Mouse (Mus musculus): ENCODE measurements around the gene Bahd1. TPM values are rescaled to one million over a fixed set of nuclear protein-coding genes. Genes with fewer than 3 reads are reported as not detected.

Bahd1 gene
- polyA plus RNA-seq, 1 experiment from 2014 or later = 2.3 TPM

DNA sequence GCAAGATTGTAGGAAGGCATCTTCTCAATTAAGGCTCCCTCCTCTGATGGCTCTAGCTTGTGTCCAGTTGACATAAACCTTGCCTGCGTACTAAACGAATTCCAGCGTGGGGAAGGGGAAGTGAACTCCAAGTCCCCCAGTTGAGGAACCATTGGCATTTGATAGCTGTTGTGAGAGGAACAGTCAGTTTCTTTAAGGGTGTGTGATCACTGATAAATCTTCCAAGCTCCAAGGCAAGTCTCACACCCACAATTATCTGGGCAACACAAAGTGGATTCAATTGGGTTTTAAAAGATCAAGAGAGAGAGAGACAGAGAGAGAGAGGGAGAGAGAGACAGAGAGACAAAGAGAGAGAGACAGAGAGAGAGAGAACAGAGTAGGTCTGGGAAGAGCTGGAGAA lies 49.5 kb downstream of the Bahd1 start:
- Histone ChIP-seq H3K9me3 (replicated peaks) (no peaks in the 10 kb centered on the region), H3K4me2 (peak overlapping the region; percentile 40), H3K27me3 (no peaks in the 10 kb centered on the region), H3K4me3 (replicated peaks) (no peak overlapping the region), H3K27ac (peak overlapping the region; percentile 58; the same call in 1 of the 2 replicates), H3K4me1 (replicated peaks) (peaks cover 26% of the 10 kb centered on the region), H3K9ac (no peak overlapping the region), H3K36me3 (no peaks in the 10 kb centered on the region)
- ATAC-seq (ENCODE audit: low read depth) (peak; percentile 79), DNase-seq (no peak)
- WGBS (ENCODE audit: insufficient replicate concordance) = 15% methylated on average over 3 of the region's 3 CpGs

DNA sequence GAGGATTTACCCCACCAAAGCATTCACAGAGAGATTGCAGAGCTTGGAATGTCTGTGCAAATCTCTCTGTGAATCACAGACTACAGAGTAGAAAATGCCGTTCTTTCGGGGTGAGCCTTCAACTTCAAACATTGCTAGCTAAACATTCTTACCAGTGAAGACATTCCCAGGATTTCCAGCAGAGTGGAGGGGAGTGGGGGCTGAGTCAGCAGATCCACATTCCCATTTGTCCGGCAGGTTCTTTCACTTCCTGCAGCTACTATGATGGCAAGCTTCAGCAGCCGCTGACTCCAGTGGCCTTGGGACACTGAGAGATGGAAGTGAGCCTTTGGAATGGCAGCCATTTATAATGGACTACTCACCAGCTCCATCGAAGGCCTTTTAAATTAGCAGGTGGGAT lies 56.3 kb downstream of the Bahd1 start:
- H3K36me3 ChIP-seq = no peaks in the 10 kb centered on the region
- DNase-seq (no peak), ATAC-seq (ENCODE audit: low read depth) (no peak)
- whole genome bisulfite sequencing (ENCODE audit: insufficient replicate concordance) = 74% methylated on average over 5 of the region's 5 CpGs
- H3K9ac ChIP-seq = no peak overlapping the region
- no peak overlapping the region for H3K4me2 ChIP-seq
- H3K27ac ChIP-seq = no peak overlapping the region
- H3K4me3 ChIP-seq (replicated peaks) = no peak overlapping the region
- peaks cover 24% of the 10 kb centered on the region for H3K4me1 ChIP-seq (replicated peaks)
- no peaks in the 10 kb centered on the region for H3K27me3 ChIP-seq
- no peaks in the 10 kb centered on the region for H3K9me3 ChIP-seq (replicated peaks)

DNA sequence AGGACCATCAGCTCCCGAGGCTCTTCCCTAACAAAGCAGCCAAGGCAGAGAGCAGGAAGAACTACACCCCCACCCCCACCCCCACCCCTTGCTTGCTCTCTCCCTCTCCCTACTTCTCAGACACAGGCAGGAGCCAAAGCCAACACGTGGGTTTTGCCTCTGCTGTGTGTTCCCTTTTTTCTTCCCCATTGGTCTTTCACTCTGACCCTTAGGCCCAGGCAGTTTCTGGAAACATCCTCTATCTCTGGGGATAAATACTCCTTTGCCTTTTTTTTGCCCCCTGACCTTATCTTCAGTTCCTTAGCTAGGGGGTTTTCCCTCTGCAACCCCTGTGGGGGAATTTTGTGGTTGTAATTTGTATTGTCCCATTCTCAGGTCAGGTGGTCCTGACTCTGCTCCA lies 59.5 kb downstream of the Bahd1 start:
- ATAC-seq (ENCODE audit: low read depth) = no peak
- WGBS (ENCODE audit: insufficient replicate concordance) = 25% methylated on average over 2 of the region's 2 CpGs
- Histone ChIP-seq H3K9me3 (replicated peaks) (no peaks in the 10 kb centered on the region), H3K4me3 (replicated peaks) (no peak overlapping the region), H3K27ac (peak overlapping the region; percentile 56), H3K9ac (no peak overlapping the region), H3K27me3 (no peaks in the 10 kb centered on the region), H3K36me3 (no peaks in the 10 kb centered on the region), H3K4me1 (replicated peaks) (peaks cover 53% of the 10 kb centered on the region), H3K4me2 (no peak overlapping the region)
- no peak for DNase-seq

DNA sequence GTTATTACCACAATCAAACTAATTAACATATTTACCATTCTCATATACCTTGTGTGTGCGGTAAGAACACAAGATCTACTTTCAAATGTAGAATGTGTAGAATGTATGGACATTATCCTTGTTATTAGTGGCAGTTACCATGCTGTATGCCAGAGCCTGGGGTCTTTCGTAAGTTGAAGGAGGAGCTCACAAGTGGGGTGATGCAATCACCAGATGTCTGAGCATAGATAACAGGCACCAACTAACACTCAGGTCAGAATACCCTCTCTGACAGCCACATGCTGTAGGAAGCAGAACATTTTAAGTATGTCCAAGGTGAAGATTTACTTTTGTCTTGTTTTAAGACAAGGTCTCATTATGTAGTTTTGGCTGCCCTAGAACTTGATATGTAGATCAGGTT lies 60.2 kb downstream of the Bahd1 start:
- H3K4me1 ChIP-seq (replicated peaks) = peaks cover 53% of the 10 kb centered on the region
- no peak overlapping the region for H3K4me3 ChIP-seq (replicated peaks)
- no peaks in the 10 kb centered on the region for H3K27me3 ChIP-seq
- DNase-seq (no peak), ATAC-seq (ENCODE audit: low read depth) (peak; percentile 27; the same call in 1 of the 2 replicates)
- 35% methylated on average over 2 of the region's 2 CpGs for whole genome bisulfite sequencing (ENCODE audit: insufficient replicate concordance)
- no peak overlapping the region for H3K4me2 ChIP-seq
- no peaks in the 10 kb centered on the region for H3K36me3 ChIP-seq
- no peaks in the 10 kb centered on the region for H3K9me3 ChIP-seq (replicated peaks)
- H3K9ac ChIP-seq = peak overlapping the region; percentile 4; the same call in 1 of the 2 replicates
- H3K27ac ChIP-seq = peak overlapping the region; percentile 35; the same call in 1 of the 2 replicates

DNA sequence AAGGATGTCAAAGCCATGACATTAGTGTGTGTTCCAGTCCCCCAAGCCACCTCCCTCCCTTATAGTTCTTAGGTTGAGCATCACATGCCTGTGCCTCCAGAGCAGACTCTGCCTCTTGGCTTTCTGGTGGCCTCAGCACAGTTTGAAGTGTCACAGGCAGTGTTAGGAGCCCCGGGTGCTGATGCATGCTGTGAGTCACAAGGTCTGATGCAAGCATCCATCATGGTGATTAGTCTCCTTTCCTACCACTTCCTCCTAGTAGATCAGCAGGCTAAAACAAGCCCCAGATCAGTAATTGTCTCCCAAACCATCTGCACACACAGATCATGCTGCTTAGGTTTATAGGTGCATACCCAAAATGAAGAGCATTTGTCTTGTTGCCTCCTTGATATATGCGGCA lies 61.4 kb downstream of the Bahd1 start:
- Histone ChIP-seq H3K9ac (no peak overlapping the region), H3K36me3 (no peaks in the 10 kb centered on the region), H3K9me3 (replicated peaks) (no peaks in the 10 kb centered on the region), H3K27me3 (no peaks in the 10 kb centered on the region), H3K4me3 (replicated peaks) (no peak overlapping the region), H3K4me2 (no peak overlapping the region), H3K4me1 (replicated peaks) (peaks cover 53% of the 10 kb centered on the region), H3K27ac (peak overlapping the region; percentile 35)
- DNase-seq = no peak
- no peak for ATAC-seq (ENCODE audit: low read depth)
- 46% methylated on average over 2 of the region's 2 CpGs for WGBS (ENCODE audit: insufficient replicate concordance)

DNA sequence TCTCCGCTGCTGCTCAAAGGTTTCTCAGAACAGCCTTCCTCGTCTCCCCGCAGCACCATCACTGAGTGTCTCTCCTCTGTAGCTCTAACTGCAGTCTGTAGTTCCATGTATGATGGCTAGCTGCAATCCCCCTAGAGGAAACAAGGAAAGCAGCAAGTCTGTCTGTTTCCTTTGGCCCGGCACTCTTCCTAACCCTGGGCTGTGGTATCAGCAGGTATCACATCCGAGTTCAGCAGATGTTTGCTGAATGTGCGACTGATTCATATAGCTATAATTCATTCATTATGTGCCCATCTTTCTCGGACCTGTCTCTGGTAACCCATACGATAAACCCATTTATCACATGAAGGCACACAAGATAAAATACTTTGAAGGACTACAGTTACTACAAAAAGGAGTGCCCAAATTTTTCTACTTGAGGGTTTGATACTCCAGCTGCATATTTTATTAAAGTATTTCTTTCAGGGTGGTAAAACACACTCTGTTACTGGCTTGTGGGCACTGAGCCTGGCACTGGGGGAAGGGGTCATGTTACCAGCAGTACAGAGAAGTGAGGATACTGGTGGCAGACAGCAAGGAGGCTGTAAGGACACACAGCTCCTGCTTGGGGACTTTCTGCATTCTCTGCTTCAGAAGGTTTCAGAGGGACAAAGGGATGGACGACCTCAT lies 63.0 kb downstream of the Bahd1 start:
- Histone ChIP-seq H3K4me2 (peak overlapping the region; percentile 29), H3K27me3 (no peaks in the 10 kb centered on the region), H3K4me3 (replicated peaks) (no peak overlapping the region), H3K27ac (peak overlapping the region; percentile 86), H3K9me3 (replicated peaks) (no peaks in the 10 kb centered on the region), H3K9ac (peak overlapping the region; percentile 34), H3K4me1 (replicated peaks) (peaks cover 53% of the 10 kb centered on the region), H3K36me3 (no peaks in the 10 kb centered on the region)
- ATAC-seq (ENCODE audit: low read depth) = peak; percentile 75
- 33% methylated on average over 9 of the region's 9 CpGs for WGBS (ENCODE audit: insufficient replicate concordance)
- DNase-seq = peak; percentile 20

DNA sequence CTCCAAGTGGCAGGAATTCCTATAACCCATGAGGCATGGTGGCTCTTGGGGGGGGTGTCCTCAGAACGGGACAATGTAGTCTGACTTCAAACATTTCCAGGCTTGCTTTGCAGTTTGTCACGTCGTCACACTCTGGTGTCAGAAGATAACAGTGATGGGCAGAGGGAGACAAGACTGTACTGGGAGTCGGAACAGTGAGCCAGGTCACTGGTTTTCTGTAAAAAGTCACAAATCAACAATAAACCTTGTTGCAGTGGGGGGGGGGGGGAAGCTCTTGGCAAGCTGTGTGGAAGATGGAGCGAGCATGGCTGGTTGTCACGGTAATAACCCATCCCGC lies 63.5 kb downstream of the Bahd1 start:
- DNase-seq = no peak
- Histone ChIP-seq H3K27me3 (no peaks in the 10 kb centered on the region), H3K27ac (peak overlapping the region; percentile 86), H3K9ac (peak overlapping the region; percentile 35; the same call in 1 of the 2 replicates), H3K4me1 (replicated peaks) (peaks cover 51% of the 10 kb centered on the region), H3K36me3 (no peaks in the 10 kb centered on the region), H3K4me2 (peak overlapping the region; percentile 29), H3K4me3 (replicated peaks) (no peak overlapping the region), H3K9me3 (replicated peaks) (no peaks in the 10 kb centered on the region)
- WGBS (ENCODE audit: insufficient replicate concordance) = 34% methylated on average over 7 of the region's 7 CpGs
- peak; percentile 86 for ATAC-seq (ENCODE audit: low read depth)

DNA sequence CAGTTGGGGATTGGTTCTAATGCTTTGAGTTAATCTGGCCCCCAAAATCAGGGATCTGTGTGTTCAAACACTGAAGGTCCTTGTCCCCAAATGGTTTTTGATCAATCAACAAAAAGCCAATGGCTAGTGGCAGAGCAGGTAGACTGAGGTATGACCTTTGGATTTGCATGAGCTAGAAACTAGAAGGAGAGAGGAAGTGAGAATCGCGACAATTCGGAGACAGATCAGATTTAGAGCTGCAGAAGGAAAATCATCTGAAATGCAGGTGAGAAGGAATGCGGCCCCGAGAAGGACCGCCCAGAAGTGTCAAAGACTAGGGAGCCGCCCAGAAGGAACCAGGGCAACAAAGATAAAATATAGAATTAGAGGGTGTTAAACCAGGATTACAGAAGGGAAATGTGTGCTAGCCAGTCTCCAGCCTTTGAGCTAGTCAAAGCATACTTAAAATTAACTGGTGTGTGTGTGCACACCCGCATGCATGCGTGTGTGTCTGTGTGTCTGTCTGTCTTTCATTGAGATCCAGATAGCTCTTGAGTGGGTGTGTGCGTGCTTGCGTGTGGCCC lies 69.5 kb downstream of the Bahd1 start:
- peak; percentile 57 for ATAC-seq (ENCODE audit: low read depth)
- Histone ChIP-seq H3K9me3 (replicated peaks) (no peaks in the 10 kb centered on the region), H3K36me3 (no peaks in the 10 kb centered on the region), H3K4me1 (replicated peaks) (peaks cover 32% of the 10 kb centered on the region), H3K27me3 (peaks cover 14% of the 10 kb centered on the region), H3K4me3 (replicated peaks) (no peak overlapping the region), H3K27ac (no peak overlapping the region), H3K4me2 (0 out of 2 replicates have a peak overlapping the region, but pooled peaks have one; percentile 1), H3K9ac (no peak overlapping the region)
- no peak for DNase-seq
- WGBS (ENCODE audit: insufficient replicate concordance) = 52% methylated on average over 11 of the region's 11 CpGs

DNA sequence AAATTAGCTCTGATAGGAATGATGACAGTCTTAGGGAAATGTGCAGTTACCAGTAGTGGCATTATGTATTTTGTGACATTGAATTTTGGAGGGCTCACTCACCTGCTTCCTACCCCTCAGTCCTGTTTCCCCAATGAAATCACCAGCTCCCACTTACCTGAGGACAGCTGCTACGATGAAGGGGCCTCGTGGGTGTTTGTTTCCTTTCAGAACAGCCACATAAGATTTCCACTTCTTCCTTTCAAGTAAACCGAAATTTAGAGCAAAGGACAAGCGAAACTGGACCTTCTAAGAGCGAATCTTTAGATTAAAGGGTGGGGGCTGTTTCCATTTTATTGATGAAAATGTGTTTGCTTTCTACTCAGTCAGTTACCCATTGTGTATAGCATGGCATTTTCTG lies 71.9 kb downstream of the Bahd1 start:
- Histone ChIP-seq H3K9me3 (replicated peaks) (no peaks in the 10 kb centered on the region), H3K4me3 (replicated peaks) (no peak overlapping the region), H3K4me1 (replicated peaks) (peaks cover 49% of the 10 kb centered on the region), H3K36me3 (no peaks in the 10 kb centered on the region), H3K27me3 (peaks cover 38% of the 10 kb centered on the region), H3K4me2 (peak overlapping the region; percentile 69), H3K9ac (no peak overlapping the region), H3K27ac (no peak overlapping the region)
- no peak for DNase-seq
- ATAC-seq (ENCODE audit: low read depth) = no peak
- 65% methylated on average over 5 of the region's 5 CpGs for WGBS (ENCODE audit: insufficient replicate concordance)

DNA sequence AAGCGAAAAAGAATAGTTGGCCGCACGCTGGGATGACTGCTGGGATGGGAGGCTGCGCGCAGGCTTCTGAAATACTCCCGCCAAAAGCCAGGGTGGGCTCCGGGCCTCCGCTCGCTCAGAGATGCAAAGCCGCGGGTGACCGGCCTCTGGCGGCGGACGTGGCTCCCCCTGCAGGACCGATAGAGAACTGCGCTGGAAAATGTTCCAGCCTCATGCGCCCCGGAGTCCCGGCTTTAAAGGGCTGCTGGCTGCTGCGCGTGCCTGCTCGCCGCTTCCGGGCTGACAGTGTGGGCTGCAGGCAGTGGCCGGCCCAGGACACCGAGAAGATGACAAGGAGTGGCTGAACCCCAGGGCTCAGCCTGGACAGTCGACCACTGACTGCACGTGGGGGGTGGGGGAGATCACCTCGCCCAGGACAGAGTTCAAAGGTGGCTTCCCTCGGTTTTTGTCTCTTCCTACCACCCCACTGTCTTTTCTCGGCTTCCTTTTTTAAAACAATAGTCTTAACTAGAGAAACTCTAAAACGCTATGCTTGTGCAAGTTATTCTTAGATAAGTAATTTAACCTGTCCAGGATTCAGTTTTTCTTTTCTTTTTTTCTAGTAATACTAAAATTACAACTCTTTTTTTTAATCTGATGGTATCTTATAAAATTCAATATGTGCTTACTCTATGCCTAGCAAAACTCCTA lies 72.7 kb downstream of the Bahd1 start:
- no peaks in the 10 kb centered on the region for H3K36me3 ChIP-seq
- H3K27me3 ChIP-seq = peaks cover 46% of the 10 kb centered on the region
- peak; percentile 81 for DNase-seq
- 1% methylated on average over 33 of the region's 33 CpGs for WGBS (ENCODE audit: insufficient replicate concordance)
- H3K4me2 ChIP-seq = peak overlapping the region; percentile 69
- peak overlapping the region; percentile 67 for H3K9ac ChIP-seq
- H3K27ac ChIP-seq = no peak overlapping the region
- H3K4me3 ChIP-seq (replicated peaks) = peak overlapping the region; percentile 47
- no peaks in the 10 kb centered on the region for H3K9me3 ChIP-seq (replicated peaks)
- peak; percentile 73 for ATAC-seq (ENCODE audit: low read depth)
- H3K4me1 ChIP-seq (replicated peaks) = peaks cover 51% of the 10 kb centered on the region
